Mouse (Mus musculus): ENCODE data around the gene Rnf17. TPM values are rescaled to one million over a fixed set of nuclear protein-coding genes. Genes with fewer than 3 reads are reported as not detected.

Gene Rnf17
- 1.3 and 2.5 TPM in 2 replicates for polyA plus RNA-seq (2016; fragmentation: Nextera tagmentation; extraction: Ambion mirVana)

DNA sequence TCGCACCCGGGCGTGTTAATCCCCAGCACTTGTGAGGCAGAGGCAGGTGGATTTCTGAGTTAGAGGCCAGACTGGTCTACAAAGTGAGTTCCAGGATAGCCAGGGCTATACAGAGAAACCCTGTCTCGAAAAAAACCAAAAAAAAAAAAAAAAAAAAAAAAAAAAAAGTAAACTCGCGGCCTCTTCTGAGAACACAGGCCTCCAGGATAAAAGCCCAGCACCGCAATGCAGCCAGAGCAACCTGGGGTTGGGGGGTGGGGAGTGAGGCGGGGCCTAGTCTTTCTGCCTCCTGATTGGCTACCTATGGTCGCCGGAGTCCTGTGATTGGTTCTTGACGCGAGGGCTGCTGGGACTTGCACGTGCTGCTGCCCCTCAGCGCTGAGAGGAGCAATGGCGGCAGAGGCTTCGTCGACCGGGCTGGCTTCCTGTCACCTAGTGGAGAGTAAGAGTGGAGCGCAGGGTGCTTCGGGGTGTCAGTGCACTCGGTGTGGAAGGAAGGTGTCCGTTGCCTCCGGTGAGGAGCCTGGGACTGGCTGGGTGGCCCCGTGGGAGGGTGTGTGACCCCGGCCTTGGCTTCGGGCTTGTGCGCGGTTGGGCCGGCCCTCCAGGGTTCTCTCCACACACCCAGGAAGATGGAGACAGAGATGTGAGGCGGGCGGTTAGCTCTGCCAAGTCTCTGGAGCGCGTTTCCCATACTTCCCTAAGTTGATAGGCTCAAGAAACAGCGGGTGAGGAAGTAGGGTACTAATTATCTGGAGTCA lies at the start of gene Rnf17:
TSS of gene Rnf17 (plus strand) at position 271 of the 761 bp plus-strand sequence.
- WGBS = 66% methylated on average over 34 of the region's 34 CpGs
- Histone ChIP-seq H3K36me3 (no peaks in the 10 kb centered on the region), H3K4me3 (peak within 1 kb of the TSS; percentile 32), H3K4me1 (replicated peaks) (0 out of 2 replicates have a peak, but pooled peaks cover 3% of the 10 kb centered on the region), H3K9me3 (no peaks in the 10 kb centered on the region), H3K27me3 (ENCODE audit: insufficient read depth, poor library complexity, severe bottlenecking) (no peaks in the 10 kb centered on the region), H3K27ac (no peak within 1 kb of the TSS)
- DNase-seq (ENCODE audit: low spot score) = peak; percentile 7

DNA sequence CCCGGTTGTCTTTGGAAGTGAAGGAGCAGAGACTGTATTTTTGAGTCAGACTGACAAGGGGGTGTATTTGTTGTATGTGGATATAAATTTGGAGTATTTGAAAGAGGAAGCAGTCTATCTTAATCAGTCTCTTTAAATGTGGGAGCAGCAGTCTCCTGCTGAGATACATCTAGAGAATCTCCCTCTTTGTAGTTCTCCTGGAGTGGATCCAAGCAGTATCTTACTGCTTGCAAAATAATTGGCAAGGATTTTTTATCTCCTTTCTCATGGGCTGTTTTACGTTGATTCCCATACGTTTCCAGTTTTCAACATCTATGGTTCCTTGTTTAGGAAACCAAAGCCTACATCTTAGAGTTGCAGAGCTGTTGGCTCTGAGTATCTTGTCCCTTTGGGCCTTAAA lies 47.6 kb upstream of the Rnf17 start:
- Histone ChIP-seq H3K9me3 (no peaks in the 10 kb centered on the region), H3K4me3 (no peak overlapping the region), H3K27ac (no peak overlapping the region), H3K36me3 (no peaks in the 10 kb centered on the region), H3K27me3 (ENCODE audit: insufficient read depth, poor library complexity, severe bottlenecking) (no peaks in the 10 kb centered on the region), H3K4me1 (replicated peaks) (no peaks in the 10 kb centered on the region)
- 89% methylated on average over 3 of the region's 3 CpGs for WGBS
- DNase-seq (ENCODE audit: low spot score) = no peak

DNA sequence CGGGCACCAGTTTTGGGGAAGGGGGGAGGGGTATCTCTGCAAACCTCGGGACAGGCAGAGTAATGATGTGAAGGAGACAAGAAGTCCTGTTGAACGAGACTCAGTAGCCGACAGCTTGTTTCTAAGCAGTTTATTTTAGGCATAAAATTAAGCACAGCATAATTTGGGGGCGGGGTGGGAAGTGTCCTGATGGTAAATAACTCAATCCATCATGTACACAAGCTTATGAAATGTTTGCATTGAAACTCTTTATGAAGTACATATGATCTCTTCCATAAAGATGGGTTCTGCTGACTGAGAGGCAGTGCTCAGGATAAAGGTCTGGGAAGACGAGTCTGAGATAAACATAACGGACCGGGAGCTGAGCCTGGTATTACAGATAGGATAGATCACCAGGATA lies 47.0 kb upstream of the Rnf17 start:
- DNase-seq (ENCODE audit: low spot score) = no peak
- 83% methylated on average over 8 of the region's 8 CpGs for WGBS
- Histone ChIP-seq H3K27ac (no peak overlapping the region), H3K27me3 (ENCODE audit: insufficient read depth, poor library complexity, severe bottlenecking) (no peaks in the 10 kb centered on the region), H3K4me3 (no peak overlapping the region), H3K9me3 (no peaks in the 10 kb centered on the region), H3K36me3 (no peaks in the 10 kb centered on the region), H3K4me1 (replicated peaks) (no peaks in the 10 kb centered on the region)

DNA sequence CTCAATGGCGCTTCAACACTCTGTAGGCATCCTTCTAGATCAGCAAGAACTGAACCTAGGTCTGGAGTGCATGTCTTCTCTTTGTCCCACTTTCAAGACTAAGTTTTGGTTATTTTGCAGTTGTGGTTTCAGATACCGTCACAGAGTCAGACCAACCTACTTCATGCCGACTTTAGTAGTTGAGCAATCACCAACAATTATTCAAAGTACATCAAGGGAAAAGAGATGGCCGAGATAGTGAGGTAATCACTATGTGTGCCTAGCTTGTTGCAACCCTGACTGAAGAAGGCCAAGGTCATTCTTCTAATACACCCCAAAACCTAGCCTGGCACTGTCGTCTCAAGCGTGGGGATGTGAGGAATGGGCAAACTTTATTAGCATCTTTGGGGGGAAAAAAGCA lies 46.2 kb upstream of the Rnf17 start:
- no peaks in the 10 kb centered on the region for H3K27me3 ChIP-seq (ENCODE audit: insufficient read depth, poor library complexity, severe bottlenecking)
- 88% methylated on average over 6 of the region's 6 CpGs for WGBS
- no peak for DNase-seq (ENCODE audit: low spot score)
- no peaks in the 10 kb centered on the region for H3K9me3 ChIP-seq
- no peaks in the 10 kb centered on the region for H3K36me3 ChIP-seq
- no peak overlapping the region for H3K4me3 ChIP-seq
- H3K4me1 ChIP-seq (replicated peaks) = no peaks in the 10 kb centered on the region
- H3K27ac ChIP-seq = no peak overlapping the region

DNA sequence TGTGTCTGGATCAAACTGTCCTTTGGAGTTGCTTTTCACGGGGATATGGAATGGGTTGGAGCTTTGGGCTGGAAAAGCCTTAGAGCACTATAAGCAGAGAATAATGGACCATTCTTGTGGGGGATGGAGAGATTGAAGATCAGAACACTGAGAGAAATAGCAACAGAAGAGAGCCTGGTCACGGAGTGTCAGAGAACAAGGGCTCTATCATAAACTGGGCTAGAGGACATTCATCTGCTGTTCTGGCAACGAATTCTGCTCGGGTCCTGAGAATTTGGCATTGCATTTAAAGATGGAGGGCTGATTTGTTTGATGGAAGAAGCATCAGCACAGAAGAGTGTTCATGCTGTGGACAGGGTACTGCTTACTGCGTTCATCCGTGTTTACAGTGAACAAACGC lies 44.0 kb upstream of the Rnf17 start:
- WGBS = 84% methylated on average over 7 of the region's 7 CpGs

DNA sequence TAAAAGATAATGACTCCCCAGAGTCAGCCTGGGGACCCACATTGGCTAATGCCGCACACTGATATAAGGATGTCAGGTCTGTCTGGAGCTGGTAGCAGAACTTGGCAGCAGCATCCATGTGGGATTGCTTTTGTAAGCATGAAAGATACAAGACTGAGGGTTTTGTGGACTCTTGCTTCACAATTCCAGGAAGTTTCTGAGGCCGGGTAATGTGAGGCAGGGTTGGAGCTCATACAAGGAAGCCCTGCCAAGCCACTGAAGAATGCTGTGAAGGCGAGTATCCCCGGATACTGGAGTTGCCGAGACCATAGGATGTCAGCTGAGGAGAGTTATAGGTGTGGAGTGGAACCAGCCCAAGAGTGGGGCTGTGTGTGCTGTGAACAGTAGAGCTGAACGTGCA lies 43.2 kb upstream of the Rnf17 start:
- 86% methylated on average over 6 of the region's 6 CpGs for WGBS
- Histone ChIP-seq H3K4me1 (replicated peaks) (no peaks in the 10 kb centered on the region), H3K4me3 (no peak overlapping the region)

More for the DNA sequence above, 44.0 kb upstream of the Rnf17 start:
- Histone ChIP-seq H3K4me3 (no peak overlapping the region), H3K27me3 (ENCODE audit: insufficient read depth, poor library complexity, severe bottlenecking) (peaks cover 14% of the 10 kb centered on the region), H3K4me1 (replicated peaks) (no peaks in the 10 kb centered on the region), H3K9me3 (no peaks in the 10 kb centered on the region), H3K27ac (no peak overlapping the region), H3K36me3 (no peaks in the 10 kb centered on the region)
- DNase-seq (ENCODE audit: low spot score) = no peak

DNA sequence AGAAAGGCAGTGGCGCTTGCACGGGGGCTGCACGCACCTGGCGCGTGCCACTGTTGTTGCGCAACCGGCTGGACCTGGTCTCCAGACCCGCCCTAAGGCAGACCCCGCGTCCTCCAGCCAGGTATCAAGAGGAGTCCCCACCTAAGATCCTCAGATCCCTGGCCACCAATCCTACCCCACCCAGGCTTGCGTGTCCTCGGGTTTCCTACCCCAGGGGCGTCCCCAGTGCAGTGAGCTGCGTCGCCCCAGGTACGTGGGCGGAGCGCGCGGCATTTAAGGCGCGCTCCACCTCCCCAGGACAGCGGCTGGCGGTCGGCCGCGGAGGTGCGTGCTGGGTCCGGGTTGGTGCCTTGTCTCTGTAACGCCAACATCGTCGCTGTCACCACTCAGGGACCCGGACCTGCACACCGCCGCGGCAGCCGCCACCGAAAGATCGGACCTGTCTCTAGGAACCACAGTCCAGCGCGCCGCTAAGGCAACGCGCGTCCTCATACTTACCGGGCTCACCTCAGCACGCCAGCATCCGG lies 37.6 kb upstream of the Rnf17 start, which contains the start of gene Atp12a:
TSS of gene Atp12a (plus strand) at position 358 of the 527 bp plus-strand sequence.
- Histone ChIP-seq H3K4me1 (replicated peaks) (peaks cover 8% of the 10 kb centered on the region), H3K27me3 (ENCODE audit: insufficient read depth, poor library complexity, severe bottlenecking) (peaks cover 65% of the 10 kb centered on the region), H3K27ac (no peak within 1 kb of the TSS), H3K36me3 (no peaks in the 10 kb centered on the region), H3K9me3 (no peaks in the 10 kb centered on the region), H3K4me3 (peak within 1 kb of the TSS; percentile 50)
- peak; percentile 10 for DNase-seq (ENCODE audit: low spot score)
- 1% methylated on average over 48 of the region's 48 CpGs for WGBS

More for the DNA sequence above, 43.2 kb upstream of the Rnf17 start:
- Histone ChIP-seq H3K9me3 (no peaks in the 10 kb centered on the region), H3K27me3 (ENCODE audit: insufficient read depth, poor library complexity, severe bottlenecking) (peaks cover 21% of the 10 kb centered on the region), H3K27ac (no peak overlapping the region), H3K36me3 (no peaks in the 10 kb centered on the region)
- DNase-seq (ENCODE audit: low spot score) = no peak

DNA sequence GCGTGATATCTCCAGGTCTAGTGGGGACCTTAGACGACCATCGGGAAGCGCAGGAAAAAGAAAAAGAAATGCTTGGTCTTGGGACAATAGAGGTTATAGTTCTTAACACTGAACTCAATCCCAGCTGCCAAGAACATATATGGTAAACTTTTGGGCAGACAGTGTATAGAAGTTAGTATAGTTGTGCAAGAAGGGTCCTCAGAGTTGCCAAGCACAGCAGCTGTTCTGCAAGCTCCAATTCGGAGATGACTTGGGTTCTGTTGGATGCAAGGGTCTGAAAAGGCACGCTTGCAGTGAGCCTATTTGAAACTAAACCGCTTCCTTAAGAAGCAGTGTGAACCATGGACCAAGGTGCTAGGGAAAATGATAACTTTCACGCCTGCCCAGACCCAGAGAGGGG lies 37.1 kb upstream of the Rnf17 start:
- Histone ChIP-seq H3K27ac (no peak overlapping the region), H3K4me3 (peak overlapping the region; percentile 50), H3K27me3 (ENCODE audit: insufficient read depth, poor library complexity, severe bottlenecking) (peaks cover 65% of the 10 kb centered on the region), H3K4me1 (replicated peaks) (peaks cover 8% of the 10 kb centered on the region), H3K9me3 (no peaks in the 10 kb centered on the region), H3K36me3 (no peaks in the 10 kb centered on the region)
- 34% methylated on average over 8 of the region's 8 CpGs for WGBS
- no peak for DNase-seq (ENCODE audit: low spot score)

DNA sequence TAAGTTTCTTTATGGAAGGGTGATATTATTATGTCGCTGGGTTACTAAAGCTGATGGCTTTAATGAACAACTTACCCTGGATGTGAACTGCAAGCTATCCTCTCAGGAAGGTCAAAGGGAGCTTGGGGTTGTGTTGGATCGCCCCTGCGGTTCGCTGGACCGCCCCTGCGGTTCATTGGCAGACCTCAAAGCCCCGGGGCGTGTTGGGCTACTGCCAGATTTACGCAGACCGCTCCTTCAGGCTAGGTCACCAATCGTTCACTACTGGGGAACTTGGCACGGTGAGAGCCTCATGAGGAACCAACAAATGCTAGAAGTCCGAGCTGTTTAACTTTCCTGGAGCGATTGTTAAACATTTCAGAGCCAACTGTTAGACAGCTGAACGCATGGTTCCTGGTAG lies 35.7 kb upstream of the Rnf17 start:
- Histone ChIP-seq H3K27ac (no peak overlapping the region), H3K9me3 (no peaks in the 10 kb centered on the region), H3K4me1 (replicated peaks) (peaks cover 8% of the 10 kb centered on the region), H3K27me3 (ENCODE audit: insufficient read depth, poor library complexity, severe bottlenecking) (peaks cover 65% of the 10 kb centered on the region), H3K36me3 (no peaks in the 10 kb centered on the region), H3K4me3 (no peak overlapping the region)
- DNase-seq (ENCODE audit: low spot score) = no peak
- WGBS = 36% methylated on average over 15 of the region's 15 CpGs

DNA sequence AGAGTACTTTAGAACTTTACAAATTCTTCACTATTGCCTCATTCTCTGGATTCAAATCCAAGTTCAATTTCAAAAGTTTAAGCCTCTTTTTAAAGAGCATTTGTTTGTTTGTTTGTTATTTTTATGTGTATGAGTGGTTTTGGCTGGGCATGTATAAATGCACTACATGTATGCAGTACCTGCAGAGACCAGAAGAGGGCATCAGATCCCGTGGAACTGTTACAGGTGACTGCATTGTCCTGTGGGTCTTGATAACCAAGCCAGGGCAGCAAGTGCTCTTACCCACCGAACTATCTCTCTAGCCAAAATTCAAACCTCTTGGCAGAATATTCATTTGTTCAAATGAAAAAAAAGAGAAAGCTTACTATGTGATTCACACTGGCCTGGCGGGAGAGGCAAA lies 33.5 kb upstream of the Rnf17 start:
- 59% methylated on average over 3 of the region's 3 CpGs for WGBS
- peak; percentile 15 for DNase-seq (ENCODE audit: low spot score)
- no peak overlapping the region for H3K27ac ChIP-seq
- no peak overlapping the region for H3K4me3 ChIP-seq
- H3K27me3 ChIP-seq (ENCODE audit: insufficient read depth, poor library complexity, severe bottlenecking) = peaks cover 47% of the 10 kb centered on the region
- H3K4me1 ChIP-seq (replicated peaks) = peaks cover 8% of the 10 kb centered on the region
- no peaks in the 10 kb centered on the region for H3K36me3 ChIP-seq
- no peaks in the 10 kb centered on the region for H3K9me3 ChIP-seq

DNA sequence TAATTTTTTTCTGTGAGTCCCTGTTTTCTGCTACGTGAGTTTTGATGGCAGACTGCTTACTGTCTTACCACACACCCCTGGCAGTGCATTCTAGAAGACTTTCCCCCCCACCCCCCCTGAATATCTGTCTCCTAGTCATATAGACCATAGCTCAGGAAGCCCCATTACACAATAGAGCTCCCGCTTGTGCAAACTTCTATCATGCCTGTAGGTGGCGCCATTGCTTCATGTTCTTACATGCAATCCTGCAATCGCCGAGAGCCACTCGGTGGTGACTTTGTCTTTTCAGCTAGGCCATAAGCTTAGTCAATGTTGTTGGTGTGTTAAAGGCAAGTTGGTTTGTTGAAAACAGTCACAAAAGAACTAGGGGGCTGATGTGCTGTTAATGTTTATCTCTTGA lies 26.6 kb upstream of the Rnf17 start:
- Histone ChIP-seq H3K9me3 (no peaks in the 10 kb centered on the region), H3K4me3 (no peak overlapping the region), H3K27me3 (ENCODE audit: insufficient read depth, poor library complexity, severe bottlenecking) (no peaks in the 10 kb centered on the region), H3K4me1 (replicated peaks) (peaks cover 4% of the 10 kb centered on the region; the same call in 1 of the 2 replicates), H3K36me3 (no peaks in the 10 kb centered on the region), H3K27ac (no peak overlapping the region)
- peak; percentile 83 for DNase-seq (ENCODE audit: low spot score)
- WGBS = 3% methylated on average over 6 of the region's 6 CpGs

DNA sequence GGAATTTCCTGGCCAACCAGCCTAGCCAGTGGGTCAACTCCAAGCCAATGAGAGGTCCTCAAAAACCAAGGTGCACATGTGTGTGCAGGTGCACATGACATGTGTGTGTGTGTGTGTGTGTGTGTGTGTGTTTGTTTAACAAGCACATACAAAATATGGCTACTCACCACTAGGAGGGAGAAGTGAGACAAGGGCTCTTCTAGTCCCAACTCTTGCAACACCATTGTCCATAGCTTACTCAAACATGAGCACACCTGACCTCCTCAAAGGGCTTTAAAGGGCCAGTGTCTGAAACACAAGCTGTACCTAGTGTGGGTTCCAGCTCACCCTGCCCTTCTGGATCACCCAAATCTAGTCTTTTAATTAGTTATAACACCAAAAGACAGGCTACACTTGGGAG lies 24.6 kb upstream of the Rnf17 start:
- no peaks in the 10 kb centered on the region for H3K36me3 ChIP-seq
- H3K4me3 ChIP-seq = no peak overlapping the region
- no peaks in the 10 kb centered on the region for H3K9me3 ChIP-seq
- no peak for DNase-seq (ENCODE audit: low spot score)
- no peaks in the 10 kb centered on the region for H3K27me3 ChIP-seq (ENCODE audit: insufficient read depth, poor library complexity, severe bottlenecking)
- peaks cover 4% of the 10 kb centered on the region; the same call in 1 of the 2 replicates for H3K4me1 ChIP-seq (replicated peaks)
- no peak overlapping the region for H3K27ac ChIP-seq

DNA sequence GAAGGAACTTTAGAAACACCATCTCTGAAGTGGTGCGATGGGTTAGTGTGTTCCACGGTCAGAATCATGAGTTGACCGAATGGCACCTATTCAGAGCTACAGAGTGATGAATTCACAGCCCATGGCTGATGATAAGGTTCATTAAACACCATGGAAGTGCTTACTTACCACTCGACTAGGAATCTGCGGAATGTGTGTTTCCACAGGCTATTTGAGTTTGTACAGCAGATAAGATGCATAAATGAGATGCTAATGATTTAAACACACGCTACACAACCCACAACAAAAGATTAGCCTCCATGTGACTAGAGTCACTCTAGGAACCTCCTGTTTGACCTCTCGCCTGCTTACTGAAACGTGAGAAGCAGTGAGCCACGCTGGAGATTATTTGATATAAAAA lies 23.0 kb upstream of the Rnf17 start:
- Histone ChIP-seq H3K27ac (no peak overlapping the region), H3K27me3 (ENCODE audit: insufficient read depth, poor library complexity, severe bottlenecking) (no peaks in the 10 kb centered on the region), H3K4me1 (replicated peaks) (peaks cover 4% of the 10 kb centered on the region; the same call in 1 of the 2 replicates), H3K36me3 (no peaks in the 10 kb centered on the region), H3K4me3 (no peak overlapping the region), H3K9me3 (no peaks in the 10 kb centered on the region)
- DNase-seq (ENCODE audit: low spot score) = no peak
- WGBS = 76% methylated on average over 9 of the region's 9 CpGs

Measured in hindbrain, embryonic 10.5 days (tissue).